Comparison of ENCODE assay signal across 37 mouse cellular contexts in genomic region chr8:94087964-94088363, GRCm38 (mm10). TPM values are rescaled to one million over a fixed set of nuclear protein-coding genes. Genes with fewer than 3 reads are reported as not detected.
"Had no signal": no experiment of that assay in that cellular context is flagged by ENCODE, and none has a peak within 500 bp of the region (broad histone marks: within the 10 kb centered on the region; RNA-seq: fewer than 3 reads in every experiment).

No protein-coding gene starts in this region.

- H3K9me3 ChIP-seq: limb, embryonic 10.5 days; limb, embryonic 12.5 days; limb, embryonic 13.5 days; limb, embryonic 15.5 days; liver, embryonic 12.5 days; liver, embryonic 13.5 days; liver, embryonic 15.5 days; lung, embryonic 15.5 days; megakaryocyte, embryonic 14.5 days; midbrain, embryonic 10.5 days; midbrain, embryonic 12.5 days; midbrain, embryonic 13.5 days; midbrain, embryonic 15.5 days; neural tube, embryonic 12.5 days had no signal

- H3K4me2 ChIP-seq: limb, embryonic 12.5 days; limb, embryonic 13.5 days; limb, embryonic 15.5 days; liver, embryonic 11.5 days; liver, embryonic 12.5 days; liver, embryonic 13.5 days; liver, embryonic 15.5 days; lung, embryonic 14.5 days; lung, embryonic 15.5 days; midbrain, embryonic 11.5 days; midbrain, embryonic 12.5 days; midbrain, embryonic 13.5 days; midbrain, embryonic 15.5 days; neural tube, embryonic 12.5 days had no signal

- H3K36me3 ChIP-seq: liver, embryonic 12.5 days; liver, embryonic 13.5 days; liver, embryonic 15.5 days had no signal

- H3K27me3 ChIP-seq: limb, embryonic 12.5 days; limb, embryonic 13.5 days; limb, embryonic 15.5 days; liver, embryonic 12.5 days; liver, embryonic 13.5 days; liver, embryonic 15.5 days; lung, embryonic 15.5 days; midbrain, embryonic 12.5 days; midbrain, embryonic 13.5 days; midbrain, embryonic 15.5 days; neural tube, embryonic 12.5 days had no signal

- H3K4me1 ChIP-seq: limb, embryonic 10.5 days; limb, embryonic 12.5 days; limb, embryonic 13.5 days; limb, embryonic 15.5 days; liver, embryonic 15.5 days; lung, embryonic 15.5 days; midbrain, embryonic 10.5 days; midbrain, embryonic 12.5 days; midbrain, embryonic 13.5 days; midbrain, embryonic 15.5 days; neural tube, embryonic 12.5 days had no signal

- H3K27ac ChIP-seq: limb, embryonic 10.5 days; limb, embryonic 12.5 days; limb, embryonic 13.5 days; limb, embryonic 15.5 days; liver, embryonic 12.5 days; liver, embryonic 13.5 days; liver, embryonic 14.5 days; liver, embryonic 15.5 days; lung, embryonic 15.5 days; macrophage; midbrain, embryonic 10.5 days; midbrain, embryonic 12.5 days; midbrain, embryonic 13.5 days; midbrain, embryonic 15.5 days; neural tube, embryonic 12.5 days had no signal

- H3K4me3 ChIP-seq: limb, embryonic 10.5 days; limb, embryonic 12.5 days; limb, embryonic 13.5 days; limb, embryonic 15.5 days; liver, embryonic 12.5 days; liver, embryonic 13.5 days; liver, embryonic 15.5 days; lung, embryonic 15.5 days; megakaryocyte, embryonic 14.5 days; midbrain, embryonic 10.5 days; midbrain, embryonic 12.5 days; midbrain, embryonic 13.5 days; midbrain, embryonic 15.5 days; neural tube, embryonic 12.5 days had no signal

- DNase-seq: left cerebral cortex, postnatal 4 days; liver; liver, embryonic 13.5 days; liver, postnatal 0 days; lung, adult 18-20 months; lung, adult 2 months; lung, embryonic 14.5 days; lung, postnatal 10 days; lung, postnatal 14 days; lung, postnatal 36 days; lung, postnatal 4 days; midbrain, embryonic 14.5 days had no signal

RNA-seq across cellular contexts. Expression of gene Mt4, which starts 49.0 kb away (rescaled TPM):
- polyA plus RNA-seq: limb, embryonic 10.5 days; limb, embryonic 11.5 days; limb, embryonic 12.5 days; limb, embryonic 13.5 days; limb, embryonic 14.5 days; liver, adult 2 months; liver, embryonic 11.5 days; liver, embryonic 12.5 days; liver, postnatal 0 days; lung, embryonic 14.5 days; lung, embryonic 15.5 days; lung, embryonic 16.5 days; lung, postnatal 0 days; macrophage; midbrain, embryonic 10.5 days; midbrain, embryonic 11.5 days; midbrain, embryonic 12.5 days; midbrain, embryonic 13.5 days; midbrain, embryonic 14.5 days; midbrain, embryonic 15.5 days; midbrain, embryonic 16.5 days; midbrain, postnatal 0 days; neural tube, embryonic 11.5 days; neural tube, embryonic 12.5 days had no signal
